Mouse (Mus musculus): ENCODE results near the gene Lmbr1l.

Gene Lmbr1l

DNA sequence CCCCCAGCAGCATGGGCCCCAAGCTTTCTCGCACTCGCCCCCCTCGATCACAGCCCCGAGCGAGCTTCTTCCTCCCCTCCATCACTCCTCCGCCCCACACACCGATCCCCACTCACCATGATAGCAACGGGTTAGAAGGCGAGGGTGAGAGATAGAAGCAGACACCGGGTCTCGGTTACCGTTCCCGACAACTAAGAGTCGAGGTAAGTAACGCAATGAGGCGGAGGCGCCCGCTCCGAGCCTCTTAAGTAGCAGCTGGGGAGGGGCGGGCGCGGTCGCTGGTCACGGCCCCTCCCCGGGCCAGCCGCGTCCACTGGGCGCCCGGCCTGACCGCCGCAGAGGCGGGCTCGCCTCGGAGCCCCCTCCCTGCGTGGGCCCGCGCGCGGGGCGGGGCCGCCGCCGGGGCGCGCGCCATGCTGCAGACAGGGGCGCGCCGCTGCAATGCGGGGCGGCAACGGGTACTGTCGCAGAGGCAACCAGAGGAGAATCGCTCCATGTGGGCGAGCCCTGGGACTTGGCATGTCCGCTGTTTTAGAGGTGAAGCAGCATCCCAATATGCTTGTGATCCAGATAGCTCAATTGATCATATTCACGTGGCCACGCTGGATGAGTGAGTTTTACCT lies 16.3 kb upstream of the Lmbr1l start, which contains the start of gene Tuba1b:
Tuba1b (minus strand) TSS at position 349 of the 623 bp plus-strand sequence.
- DNase-seq, result peak; percentile 100

DNA sequence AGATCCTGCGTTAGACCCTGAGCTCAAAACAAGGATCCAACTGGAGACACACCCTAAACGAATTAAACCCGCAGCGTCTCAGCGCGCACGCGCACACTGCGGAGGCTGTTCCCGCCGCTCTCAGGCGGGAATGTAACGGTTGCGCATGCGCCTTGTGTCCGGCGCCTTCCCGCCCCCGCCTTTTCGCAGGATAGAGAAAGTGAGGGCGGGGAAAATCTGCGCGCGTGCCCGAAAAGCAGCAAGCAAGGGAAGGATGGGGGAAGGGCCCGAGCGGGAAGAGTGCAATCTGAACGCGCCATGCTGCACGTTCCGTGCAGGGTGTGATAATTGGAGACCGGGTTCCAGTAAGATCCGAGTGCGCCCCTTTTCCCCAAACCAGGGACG lies 15.8 kb upstream of the Lmbr1l start:
- peak; percentile 99 for DNase-seq

GRCm38 (mm10) chr15:98933004-98933671 lies 15.1 kb upstream of the Lmbr1l start:
- DNase-seq, result peak; percentile 93

GRCm38 (mm10) chr15:98930998-98931397 lies 13.0 kb upstream of the Lmbr1l start:
- no peak for DNase-seq

DNA sequence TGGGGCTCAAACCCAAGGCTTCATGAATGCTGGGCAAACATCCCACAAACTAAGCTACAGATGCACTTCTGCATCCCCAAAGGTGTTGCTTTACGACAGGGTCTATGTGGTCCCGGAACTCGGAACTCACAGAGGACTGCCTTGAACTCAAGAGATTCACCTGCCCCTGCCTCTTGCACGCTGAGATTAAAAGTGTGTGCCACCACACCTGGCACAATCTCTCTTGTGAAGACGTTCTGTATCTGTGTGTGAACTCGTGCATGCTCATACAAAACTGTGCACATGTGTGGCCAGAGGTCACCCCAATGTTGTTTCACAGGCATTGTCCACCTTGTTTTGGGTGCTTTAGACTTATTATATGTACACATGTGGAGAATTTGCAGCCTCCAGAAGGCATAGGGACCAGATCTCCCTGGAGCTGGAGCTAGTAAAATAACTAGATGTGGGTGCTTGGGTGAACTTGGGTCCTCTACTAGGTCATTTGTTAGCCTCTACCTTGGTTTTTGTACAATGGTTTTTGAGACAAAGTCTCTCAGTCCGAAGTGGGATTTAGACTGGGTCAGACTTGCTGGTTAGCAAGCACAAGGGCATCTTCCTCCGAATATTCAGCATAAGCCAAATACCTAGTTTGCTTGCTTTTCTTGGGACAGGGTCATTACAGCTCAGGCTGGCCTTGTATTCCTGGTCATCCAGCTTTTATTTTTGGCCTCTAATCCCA lies 12.1 kb upstream of the Lmbr1l start:
- no peak for DNase-seq

GRCm38 (mm10) chr15:98928598-98929240 lies 10.7 kb upstream of the Lmbr1l start:
- peak; percentile 96 for DNase-seq

DNA sequence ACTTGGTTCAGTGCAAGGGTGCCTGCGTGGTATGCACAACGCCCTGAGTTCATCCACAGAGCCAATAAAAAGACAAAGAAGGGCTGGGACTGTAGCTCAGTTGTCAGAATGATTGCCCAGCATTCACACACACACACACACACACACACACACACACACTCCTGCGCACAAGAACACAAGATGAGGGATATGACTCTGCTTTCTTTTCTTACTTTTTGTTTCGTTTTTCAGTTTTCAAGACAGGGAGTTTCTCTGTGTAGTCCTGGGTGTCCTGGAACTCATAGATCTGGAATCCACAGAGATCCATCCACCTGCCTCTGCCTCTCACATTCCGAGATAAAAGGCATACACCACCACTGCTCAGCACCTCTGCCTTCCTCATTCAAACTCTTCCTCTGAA lies 9.5 kb upstream of the Lmbr1l start:
- DNase-seq, result no peak

GRCm38 (mm10) chr15:98924682-98925081 lies 6.7 kb upstream of the Lmbr1l start:
- DNase-seq, result no peak

DNA sequence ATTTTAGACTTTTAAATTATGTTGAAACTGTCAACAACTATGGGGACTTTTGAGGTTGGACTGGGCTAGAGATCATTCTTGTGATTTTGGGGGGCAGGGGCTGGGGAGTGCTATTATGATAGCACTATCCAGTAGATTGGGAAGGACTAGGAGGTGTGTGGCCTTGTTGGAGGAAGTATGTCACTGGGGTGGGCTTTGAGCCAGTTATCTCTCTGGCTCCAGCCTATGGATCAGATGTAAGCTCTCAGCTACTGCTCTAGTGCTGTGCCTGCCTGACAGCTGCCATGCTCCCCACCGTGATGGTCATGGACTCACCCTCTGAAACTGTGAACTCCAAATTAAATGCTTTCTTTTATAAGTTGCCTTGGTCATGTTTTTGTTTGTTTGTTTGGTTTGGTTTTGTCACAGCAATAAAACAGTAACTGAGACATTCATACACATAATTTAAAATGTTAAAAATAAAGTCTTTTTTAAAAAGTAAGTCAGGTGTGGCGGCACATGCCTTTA lies 5.1 kb upstream of the Lmbr1l start:
- DNase-seq, result no peak

GRCm38 (mm10) chr15:98922581-98922980 lies 4.5 kb upstream of the Lmbr1l start:
- DNase-seq, result no peak

DNA sequence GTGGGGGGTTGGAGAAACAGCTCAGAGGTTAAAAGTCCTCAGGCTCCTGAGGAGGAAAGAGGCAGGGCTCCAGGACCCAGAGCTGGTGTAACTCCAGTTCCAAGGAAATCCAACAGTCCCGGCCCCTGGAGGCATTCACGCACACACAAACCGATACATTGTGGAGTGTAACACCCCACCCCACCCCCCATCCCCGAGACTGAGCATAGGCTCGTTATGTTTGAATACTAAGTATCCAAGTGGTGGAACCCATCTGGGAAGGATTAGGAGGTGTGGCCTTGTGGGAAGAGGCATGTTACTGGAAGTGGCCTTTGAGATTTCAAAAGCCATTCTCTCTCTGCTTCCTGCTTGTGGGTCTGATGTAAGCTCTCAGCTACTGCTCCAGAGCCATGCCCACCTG lies 3.5 kb upstream of the Lmbr1l start:
- DNase-seq, result no peak

DNA sequence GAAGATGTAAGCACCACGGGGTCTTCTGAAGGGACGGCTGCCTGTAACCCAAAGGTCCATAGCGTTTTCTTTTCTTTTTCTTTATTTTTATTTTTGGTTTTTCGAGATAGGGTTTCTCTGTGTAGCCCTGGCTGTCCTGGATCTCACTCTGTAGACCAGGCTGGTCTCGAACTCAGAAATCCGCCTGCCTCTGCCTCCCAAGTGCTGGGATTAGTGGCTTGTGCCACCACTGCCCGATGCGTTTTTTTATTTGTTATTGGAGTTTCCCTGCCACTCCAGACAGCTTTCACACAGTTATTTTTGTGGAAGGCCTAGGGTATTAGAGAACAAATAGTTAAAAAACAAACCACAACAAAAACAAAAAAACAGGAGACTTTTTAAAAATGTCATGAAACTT lies 466 bp upstream of the Lmbr1l start:
- peak; percentile 92 for DNase-seq

GRCm38 (mm10) chr15:98917091-98917490 lies 940 bp downstream of the Lmbr1l start:
- peak; percentile 95 for DNase-seq

- no peak for DNase-seq
Measured at GRCm38 (mm10) chr15:98916016-98916415, 2.0 kb downstream of the Lmbr1l start.

- no peak for DNase-seq
Measured at GRCm38 (mm10) chr15:98914903-98915302, 3.1 kb downstream of the Lmbr1l start.

- DNase-seq, result no peak
Measured at GRCm38 (mm10) chr15:98904692-98905091, 13.3 kb downstream of the Lmbr1l start.

- no peak for DNase-seq
Measured at GRCm38 (mm10) chr15:98902600-98902999, 15.4 kb downstream of the Lmbr1l start.

GRCm38 (mm10) chr15:98901530-98901929 lies 16.5 kb downstream of the Lmbr1l start:
- no peak for DNase-seq

DNA sequence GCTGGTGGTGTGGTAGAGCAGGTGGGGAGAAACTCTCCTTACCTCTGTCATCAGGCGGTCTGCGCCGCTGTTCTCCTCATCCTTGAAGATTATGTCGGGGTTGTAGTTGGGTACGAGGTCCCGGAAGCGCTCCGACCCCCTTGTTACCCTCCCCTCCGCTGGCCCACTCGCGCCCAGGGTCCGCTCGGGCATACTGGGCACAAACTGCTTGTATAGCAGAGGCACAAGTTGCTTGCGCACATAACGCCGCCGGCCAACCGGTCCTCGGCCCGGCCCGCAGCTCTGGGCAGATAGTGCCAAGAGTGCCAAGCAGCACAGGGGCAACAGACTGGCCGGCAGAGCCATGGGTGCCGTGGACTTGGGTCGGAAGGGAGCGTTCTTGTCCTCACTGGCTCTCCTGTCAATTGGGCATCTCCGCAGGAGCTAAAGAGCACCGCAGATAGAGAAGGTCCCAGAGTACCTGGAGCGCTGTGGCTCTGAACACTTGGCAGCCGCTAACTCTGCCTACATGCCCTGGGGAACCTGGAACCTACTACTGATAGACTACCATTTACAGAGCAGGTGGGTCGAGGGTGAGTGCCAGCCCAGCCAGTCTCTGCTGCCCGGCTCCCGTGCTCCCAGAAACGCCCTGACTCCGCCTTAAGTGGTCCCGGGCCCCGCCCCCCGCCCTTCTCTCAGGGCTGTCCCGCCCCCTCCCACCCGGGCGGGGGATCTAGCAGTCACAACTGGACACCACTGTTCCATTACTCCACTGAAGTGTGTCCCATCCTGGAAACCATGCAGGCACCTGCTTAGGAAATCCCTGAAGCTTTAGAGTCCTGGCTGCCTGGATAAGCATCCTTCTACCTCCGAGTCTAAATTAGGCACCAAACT lies 19.9 kb downstream of the Lmbr1l start, which contains the start of gene Dhh:
Dhh (minus strand) TSS at position 613 of the 873 bp plus-strand sequence.
- DNase-seq, result peak; percentile 90

- DNase-seq, result peak; percentile 97
Measured at GRCm38 (mm10) chr15:98897495-98897894, 20.5 kb downstream of the Lmbr1l start.

GRCm38 (mm10) chr15:98895635-98896589 lies 22.1 kb downstream of the Lmbr1l start:
- peak; percentile 94 for DNase-seq

Measured in heart, adult 11 months (tissue).